Mouse (Mus musculus): ENCODE data around the gene Usp37.

Gene Usp37

GRCm38 (mm10) chr1:74452611-74453045 lies 91.5 kb downstream of the Usp37 start:
- no peak for DNase-seq

- DNase-seq: no peak
Measured at GRCm38 (mm10) chr1:74444538-74444937, 99.5 kb downstream of the Usp37 start.

GRCm38 (mm10) chr1:74439166-74439876 lies 104.8 kb downstream of the Usp37 start:
- DNase-seq: no peak

- DNase-seq: no peak
Measured at GRCm38 (mm10) chr1:74437702-74438427, 106.2 kb downstream of the Usp37 start.

- peak; percentile 44 for DNase-seq
Measured at GRCm38 (mm10) chr1:74435563-74435962, 108.5 kb downstream of the Usp37 start.

- no peak for DNase-seq
Measured at GRCm38 (mm10) chr1:74434596-74434995, 109.5 kb downstream of the Usp37 start.

- no peak for DNase-seq
Measured at GRCm38 (mm10) chr1:74433220-74433619, 110.9 kb downstream of the Usp37 start.

GRCm38 (mm10) chr1:74425845-74426244 lies 118.2 kb downstream of the Usp37 start:
- DNase-seq: no peak

GRCm38 (mm10) chr1:74423147-74423546 lies 120.9 kb downstream of the Usp37 start:
- no peak for DNase-seq

- no peak for DNase-seq
Measured at GRCm38 (mm10) chr1:74419440-74419794, 124.7 kb downstream of the Usp37 start.

GRCm38 (mm10) chr1:74418747-74419439 lies 125.2 kb downstream of the Usp37 start:
- no peak for DNase-seq

GRCm38 (mm10) chr1:74415143-74415542 lies 128.9 kb downstream of the Usp37 start:
- peak; percentile 51 for DNase-seq

GRCm38 (mm10) chr1:74412711-74413110 lies 131.4 kb downstream of the Usp37 start:
- no peak for DNase-seq

GRCm38 (mm10) chr1:74411753-74412325 lies 132.2 kb downstream of the Usp37 start:
- no peak for DNase-seq

GRCm38 (mm10) chr1:74408589-74409504 lies 135.2 kb downstream of the Usp37 start, which contains the start of gene Vil1:
TSS of gene Vil1 (plus strand) at chr1:74409376.
- no peak for DNase-seq

GRCm38 (mm10) chr1:74404206-74404605 lies 139.9 kb downstream of the Usp37 start:
- DNase-seq: no peak

- DNase-seq: no peak
Measured at GRCm38 (mm10) chr1:74401015-74401702, 142.9 kb downstream of the Usp37 start.

GRCm38 (mm10) chr1:74400531-74400930 lies 143.6 kb downstream of the Usp37 start:
- DNase-seq: no peak

GRCm38 (mm10) chr1:74397919-74398451 lies 146.1 kb downstream of the Usp37 start:
- DNase-seq: peak; percentile 88

GRCm38 (mm10) chr1:74397268-74397918 lies 146.7 kb downstream of the Usp37 start:
- peak; percentile 88 for DNase-seq
